Mouse (Mus musculus) monocyte, adult 2 months (primary cell): ENCODE results near the gene Slc25a33.

Experiments
- DNase-seq, 2 experiments: peaks; one replicate each; pipeline ENCODE4 v3.0.0; 2022; ENCODE audit warnings: low spot score in 2 of 2, low read depth in 1 of 2

Gene Slc25a33

GRCm38 (mm10) chr4:149774094-149774470, at the start of gene Slc25a33:
Gene Slc25a33 (minus strand): TSS chr4:149774277.
- peak; percentile 91 to 94 for DNase-seq

DNA sequence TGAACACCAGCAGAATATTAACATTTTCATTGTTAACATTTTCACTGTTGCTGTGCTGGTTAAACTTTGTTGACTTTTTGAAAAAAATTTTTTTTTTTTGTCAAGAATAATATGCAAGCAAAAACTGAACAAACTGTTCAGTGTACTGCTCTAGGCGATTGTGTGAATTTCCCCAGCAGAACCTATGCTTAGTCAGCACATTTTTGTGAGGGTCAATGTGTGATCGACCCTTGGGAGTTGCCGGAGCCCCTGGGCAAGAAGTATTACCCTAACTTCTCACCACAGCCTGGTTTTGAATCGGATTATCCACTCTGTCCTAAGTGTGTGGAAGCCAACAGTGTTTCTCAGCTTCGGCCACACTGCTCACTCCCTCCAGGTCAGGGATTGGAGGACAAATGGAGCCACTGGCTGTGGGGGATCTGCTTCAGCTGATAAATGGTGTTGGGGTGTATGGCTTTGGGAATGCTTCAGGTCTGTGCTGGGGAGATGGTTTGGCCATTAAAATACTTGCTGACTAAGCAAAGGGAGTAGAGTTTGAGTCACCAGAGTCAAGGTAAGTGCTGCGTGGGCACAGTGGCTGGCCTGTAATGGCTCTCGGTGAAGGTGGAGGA, 48.6 kb upstream of the Slc25a33 start:
- DNase-seq, result no peak

DNA sequence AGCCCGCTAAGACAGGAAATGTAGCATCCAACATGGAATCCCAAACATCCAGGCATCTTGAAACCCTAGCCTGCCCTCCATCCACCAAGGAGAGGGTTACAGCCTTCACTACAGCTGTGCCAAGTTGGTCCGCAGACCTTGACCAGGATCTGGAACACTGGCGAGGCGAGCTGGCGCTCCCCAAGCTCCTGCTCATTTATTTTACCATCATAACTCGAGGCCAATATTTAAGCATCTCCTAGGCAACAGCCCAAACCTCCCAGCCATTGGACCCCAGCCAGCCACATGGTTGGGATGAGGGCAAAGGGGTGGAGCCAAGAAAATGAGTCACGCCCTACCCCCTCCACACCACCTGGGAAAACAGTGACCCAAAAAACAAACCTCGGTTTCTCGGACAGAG, 48.0 kb upstream of the Slc25a33 start:
- no peak for DNase-seq

DNA sequence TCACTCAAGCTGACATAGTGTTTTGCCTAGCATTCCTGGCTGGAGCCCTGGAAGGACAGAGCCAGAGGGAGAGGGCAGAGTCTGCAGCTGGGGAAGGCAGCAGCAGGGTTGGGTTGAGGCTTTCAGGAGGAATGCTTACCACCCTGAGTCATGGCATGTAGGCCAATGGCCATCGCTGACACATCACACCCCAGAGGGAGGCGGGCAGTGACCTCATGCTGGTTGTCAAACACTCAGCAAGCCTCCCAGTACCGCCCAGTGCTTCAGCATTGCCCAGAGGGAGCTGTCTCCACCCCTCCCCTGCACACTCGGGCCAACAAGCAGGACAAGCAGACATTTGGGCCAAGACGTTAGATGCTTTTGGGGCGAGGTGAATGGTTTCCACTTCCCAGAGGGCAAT, 46.5 kb upstream of the Slc25a33 start:
- DNase-seq, result no peak

GRCm38 (mm10) chr4:149819195-149819594, 45.1 kb upstream of the Slc25a33 start:
- no peak for DNase-seq

DNA sequence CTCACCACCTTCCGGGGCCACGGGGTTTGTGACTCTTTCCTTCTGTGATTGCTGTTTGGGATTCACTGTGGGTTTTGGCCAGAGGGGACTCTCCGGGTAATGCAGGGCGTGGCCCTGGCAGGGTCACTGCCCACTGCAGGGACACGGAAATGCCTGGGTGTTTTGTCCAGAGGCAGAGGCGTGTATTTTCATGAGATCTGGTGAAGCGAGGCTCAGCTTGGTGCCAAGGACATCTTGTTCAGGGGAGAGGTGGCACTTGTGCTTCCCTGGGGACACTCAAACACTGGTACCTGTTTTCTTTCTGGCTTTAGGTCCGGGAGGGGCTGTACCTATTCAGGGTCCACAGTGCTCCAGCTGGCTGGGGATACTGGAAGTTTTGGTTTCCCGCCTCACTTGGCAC, 42.5 kb upstream of the Slc25a33 start:
- no peak for DNase-seq

GRCm38 (mm10) chr4:149815586-149815985, 41.5 kb upstream of the Slc25a33 start:
- no peak for DNase-seq

GRCm38 (mm10) chr4:149813409-149814184, 39.5 kb upstream of the Slc25a33 start:
- DNase-seq, result no peak

DNA sequence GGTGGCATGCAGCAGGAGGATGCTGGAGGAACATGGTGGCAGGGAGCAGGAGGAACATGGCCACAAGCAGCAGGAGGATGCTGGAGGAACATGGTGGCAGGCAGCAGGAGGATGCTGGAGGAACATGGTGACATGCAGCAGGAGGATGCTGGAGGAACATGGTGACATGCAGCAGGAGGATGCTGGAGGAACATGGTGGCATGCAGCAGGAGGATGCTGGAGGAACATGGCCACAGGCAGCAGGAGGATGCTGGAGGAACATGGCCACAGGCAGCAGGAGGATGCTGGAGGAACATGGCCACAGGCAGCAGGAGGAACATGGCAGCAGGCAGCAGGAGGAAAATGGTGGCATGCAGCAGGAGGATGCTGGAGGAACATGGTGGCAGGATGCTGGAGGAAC, 36.3 kb upstream of the Slc25a33 start:
- peak in 1 of 2 experiments; percentile 35 for DNase-seq

DNA sequence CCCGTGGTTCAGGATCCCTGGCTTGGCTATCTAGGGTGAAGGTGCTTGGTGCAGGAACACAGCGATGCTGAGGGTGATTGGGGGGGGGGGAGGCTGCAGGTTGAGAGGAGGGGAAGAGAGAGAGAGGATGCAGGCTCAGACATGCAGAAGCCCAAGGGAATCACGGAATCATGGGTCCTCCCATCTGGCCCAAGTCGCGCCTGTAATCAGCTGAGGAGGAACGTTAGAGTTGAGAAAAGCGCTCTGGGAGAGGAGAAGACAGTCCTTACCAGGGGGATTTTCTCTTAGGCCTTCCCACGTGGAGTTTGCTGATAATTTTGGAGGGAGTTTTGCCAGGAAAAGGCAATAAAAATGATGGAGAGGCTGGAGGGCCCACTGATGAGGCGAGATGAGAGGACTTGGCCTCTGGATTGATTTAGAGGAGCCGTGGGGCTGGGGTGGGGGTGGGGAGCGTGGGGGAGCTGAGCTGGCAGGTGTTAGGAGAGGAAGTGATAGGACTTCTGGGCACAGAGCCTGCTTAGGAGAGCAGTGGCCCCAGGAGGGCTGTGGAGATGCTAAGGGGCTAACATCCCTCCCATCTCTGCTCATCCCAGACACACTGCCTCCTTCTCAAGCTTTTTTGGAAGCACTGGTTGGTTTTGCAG, 34.6 kb upstream of the Slc25a33 start:
- no peak for DNase-seq

DNA sequence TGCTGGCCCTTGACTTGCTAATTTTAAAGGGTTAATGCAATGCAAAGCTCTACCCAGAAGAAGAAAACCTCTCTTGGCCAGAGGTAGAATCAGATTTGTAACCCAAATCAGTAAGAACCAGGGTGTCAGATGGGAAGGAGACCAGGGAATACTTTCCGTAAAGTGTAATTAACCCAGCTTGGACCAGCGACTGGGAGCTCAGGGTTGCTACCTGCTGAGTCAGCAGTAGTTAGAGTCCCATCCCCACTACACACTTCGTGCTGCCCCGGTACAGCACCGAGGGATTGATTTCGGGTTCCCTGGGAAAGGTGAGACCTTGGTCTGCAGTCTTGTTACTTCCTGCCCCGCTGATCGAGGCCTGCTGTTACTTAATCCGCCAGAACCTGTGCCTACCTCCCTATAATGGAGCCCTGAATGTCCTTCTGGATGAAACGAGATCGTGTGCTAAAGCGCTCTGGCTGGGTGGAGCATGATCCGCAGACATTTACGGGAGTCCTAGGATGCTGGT, 34.0 kb upstream of the Slc25a33 start:
- no peak for DNase-seq

GRCm38 (mm10) chr4:149806699-149807381, 32.8 kb upstream of the Slc25a33 start:
- DNase-seq, result peak; percentile 47 to 66

DNA sequence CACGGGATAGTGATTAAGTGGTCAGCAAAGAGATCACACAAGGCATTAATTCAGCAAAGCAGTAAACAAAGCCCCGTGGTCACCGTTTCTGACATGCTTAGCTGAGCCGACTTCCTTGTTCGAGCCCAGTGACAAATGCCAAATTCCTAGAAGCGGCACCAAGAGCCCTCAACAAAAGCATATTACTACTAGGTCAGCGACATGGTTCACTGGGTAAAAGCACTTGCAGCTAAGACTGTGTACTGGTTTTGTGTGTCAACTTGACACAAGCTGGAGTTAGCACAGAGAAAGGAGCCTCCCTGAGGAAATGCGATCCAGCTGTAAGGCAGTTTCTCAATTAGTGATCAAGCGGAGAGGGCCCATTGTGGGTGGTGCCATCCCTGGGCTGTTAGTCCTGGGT, 28.2 kb upstream of the Slc25a33 start:
- no peak for DNase-seq

DNA sequence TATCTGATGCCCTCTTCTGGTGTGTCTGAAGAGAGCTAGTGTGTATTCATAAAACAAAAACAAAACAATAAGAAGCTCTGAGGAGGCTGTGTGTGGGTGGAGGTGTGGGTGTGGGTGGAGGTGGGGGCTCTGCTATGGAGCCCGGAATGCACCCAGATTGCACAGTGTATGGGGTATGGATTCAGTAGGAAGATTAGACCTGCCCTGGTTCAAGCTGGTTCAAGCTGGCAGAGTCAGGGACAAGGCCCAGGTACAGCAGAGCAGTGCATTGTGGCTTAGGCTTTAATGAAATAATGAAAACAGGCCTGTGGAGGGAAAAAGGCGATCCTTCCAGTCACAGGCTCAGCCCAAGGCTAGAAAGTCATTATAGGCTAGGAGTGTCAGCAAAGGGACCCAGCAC, 26.5 kb upstream of the Slc25a33 start:
- DNase-seq, result no peak

DNA sequence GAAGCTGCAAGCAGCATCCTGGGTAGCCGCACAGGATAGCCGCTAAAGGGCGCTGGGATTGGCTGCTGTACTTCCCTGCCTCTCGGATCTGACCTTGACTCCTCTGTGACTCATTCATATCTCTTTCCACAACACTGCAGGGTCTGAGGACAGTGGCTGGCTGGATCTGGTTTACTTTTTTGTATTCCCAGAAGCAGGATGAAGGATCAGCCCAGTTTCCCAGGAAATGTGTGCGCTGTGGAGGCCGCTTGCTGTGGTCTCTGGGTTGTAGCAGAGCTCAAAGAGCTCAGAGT, 26.0 kb upstream of the Slc25a33 start:
- no peak for DNase-seq

DNA sequence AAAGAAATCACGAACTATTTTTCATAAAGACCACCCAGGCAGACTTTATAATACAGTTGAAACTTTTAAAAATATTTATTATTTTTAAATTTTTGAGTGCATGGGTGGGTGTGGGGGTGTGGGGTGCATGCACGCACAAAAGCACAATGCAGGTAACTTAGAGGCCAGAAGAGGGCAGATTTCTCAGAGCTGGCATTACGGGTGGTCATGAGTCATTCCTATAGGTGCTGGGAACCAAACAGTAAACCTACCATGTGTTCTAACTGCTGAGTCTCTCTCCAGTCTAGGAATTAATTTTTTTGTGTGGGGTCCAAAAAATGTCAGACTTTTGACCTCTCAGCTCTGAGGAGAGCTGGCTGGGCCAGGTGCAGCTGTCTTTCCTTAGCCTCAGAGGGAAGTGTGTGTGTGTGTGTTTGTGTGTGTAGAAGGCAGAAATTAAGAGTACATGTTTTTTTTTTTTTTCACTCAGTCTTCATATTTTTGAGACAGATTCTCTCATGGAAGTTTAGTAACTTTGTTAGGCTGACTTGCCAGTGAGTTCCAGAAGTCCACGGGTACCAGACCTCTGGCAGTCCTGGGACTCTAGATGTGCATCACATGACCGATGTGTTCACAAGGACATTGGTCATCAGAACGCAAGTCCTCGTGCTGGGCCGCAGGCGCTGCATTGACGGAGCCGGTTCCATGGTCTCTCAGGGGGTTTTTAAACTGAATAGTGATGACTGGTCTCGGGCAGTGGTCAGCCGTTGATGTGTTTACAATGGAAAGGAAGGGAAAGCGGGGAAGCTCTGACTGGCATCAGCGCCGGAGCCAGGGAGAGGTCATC, 25.5 kb upstream of the Slc25a33 start:
- no peak for DNase-seq

GRCm38 (mm10) chr4:149798684-149799309, 24.7 kb upstream of the Slc25a33 start:
- DNase-seq, result no peak

GRCm38 (mm10) chr4:149798116-149798515, 24.0 kb upstream of the Slc25a33 start:
- no peak for DNase-seq

DNA sequence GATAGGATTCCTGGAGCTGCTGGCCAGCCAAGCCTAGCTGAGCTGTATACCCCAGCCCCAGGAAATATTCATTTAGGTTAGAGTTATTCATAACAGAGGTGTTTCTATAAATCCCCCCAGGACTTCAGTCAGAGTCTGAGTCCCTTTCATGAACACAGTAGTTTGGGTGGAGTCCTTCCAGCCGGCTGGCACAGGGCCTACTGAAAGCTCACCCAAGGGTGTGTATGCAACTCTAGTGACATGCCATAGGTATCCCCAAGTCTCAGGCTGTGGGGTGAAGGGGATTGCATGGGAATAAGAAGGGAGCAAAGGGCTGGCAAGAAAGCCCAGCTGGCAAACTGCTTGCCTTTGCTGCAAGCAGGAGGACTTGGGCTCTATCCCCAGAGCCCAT, 23.1 kb upstream of the Slc25a33 start:
- DNase-seq, result no peak

DNA sequence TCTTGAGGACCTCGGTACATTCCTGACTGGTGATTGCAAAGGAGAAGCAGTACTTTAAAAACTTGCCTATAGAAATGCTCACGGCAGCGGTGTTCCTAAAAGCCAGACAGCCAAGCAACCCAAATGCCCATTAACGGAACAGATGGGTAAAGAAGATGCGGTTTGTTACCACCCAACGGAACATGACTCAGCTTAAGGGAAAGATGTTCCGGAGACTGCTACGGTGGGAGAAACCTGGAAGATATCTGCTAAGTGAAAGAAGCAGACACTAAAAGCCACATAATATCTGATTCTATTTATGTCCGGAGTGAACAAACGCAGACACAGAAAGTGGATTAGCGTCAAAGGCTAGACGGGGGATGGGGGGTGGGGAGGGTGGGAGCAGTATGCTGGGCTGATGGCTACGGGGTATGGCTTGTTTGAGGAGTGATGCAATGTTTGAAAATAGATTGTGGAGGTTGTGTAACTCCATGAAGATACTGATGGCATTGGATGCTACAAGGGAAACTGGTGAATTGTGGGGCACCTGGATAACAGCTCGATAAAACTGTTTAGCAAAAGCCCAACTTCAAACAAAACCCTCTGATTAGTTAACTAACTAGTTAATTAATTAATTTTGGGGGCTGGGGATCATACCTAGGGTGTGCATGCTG, 22.6 kb upstream of the Slc25a33 start:
- DNase-seq, result no peak
